Mouse (Mus musculus): ENCODE data around the gene Gm36210.

DNA sequence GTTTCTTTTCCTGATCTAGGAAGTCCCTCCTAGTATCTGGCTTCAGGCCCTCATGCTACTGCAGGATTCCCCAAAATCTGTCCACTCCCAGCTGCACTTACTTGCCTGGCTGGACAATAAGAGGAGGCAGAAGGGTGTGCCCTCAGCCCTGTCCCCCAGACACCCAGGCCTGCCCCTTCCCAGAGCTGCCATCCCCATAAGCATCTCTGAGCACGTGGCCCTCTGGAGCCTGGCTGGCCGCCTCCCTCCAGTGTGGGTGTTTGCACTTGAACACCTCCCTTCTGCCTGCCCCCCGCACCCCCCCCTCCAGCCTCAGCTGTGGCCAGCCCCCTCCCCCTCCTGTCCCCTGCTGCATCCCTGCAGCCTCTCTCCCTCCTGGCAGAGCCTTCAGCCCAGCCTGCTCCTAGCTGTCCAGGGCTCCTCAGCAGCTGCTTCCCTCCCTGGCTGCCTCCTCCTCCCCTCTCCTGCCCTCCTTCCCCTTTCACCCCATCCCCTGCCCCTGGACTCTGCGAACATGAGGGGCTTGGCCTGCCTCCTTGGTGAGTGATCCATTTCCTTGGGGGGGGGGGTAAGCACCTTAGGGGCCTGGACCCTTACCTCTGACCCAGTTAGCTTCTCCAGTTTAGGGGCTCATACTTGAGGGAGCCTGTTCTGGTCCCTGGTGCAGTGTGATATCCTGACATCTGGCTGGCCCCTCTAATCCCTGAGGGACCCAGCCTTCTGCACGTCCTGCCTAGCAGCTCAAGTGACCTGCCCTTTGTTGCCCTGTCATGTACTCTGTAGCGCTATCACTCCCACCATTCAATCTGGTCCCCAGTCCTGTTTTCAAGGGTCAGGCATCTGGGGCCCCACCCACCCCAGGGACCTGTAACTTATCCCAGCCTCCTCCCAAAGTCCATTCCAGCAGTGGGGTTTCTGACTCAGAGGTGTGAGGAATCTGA is 19.4 kb upstream of the Gm36210 start, which contains the start of gene Ssc5d:
- no peak for TF ChIP-seq CTCF (IDR thresholded peaks at IDR 0.05; ENCODE audit: low read depth)
- TF ChIP-seq EP300 (IDR thresholded peaks at IDR 0.05; ENCODE audit: low read depth): no peak
